Mouse (Mus musculus) frontal cortex, postnatal 25 days (tissue): Measurements from ENCODE around the gene Rcc1.
A peak's percentile ranks its signal among the peaks of the same experiment; 100 is the strongest.
"Not testable (repeated sequence)": the region's sequence is repeated elsewhere in the genome, so short reads cannot be mapped to it uniquely, and the experiment has no call there.

Experiments
- DNase-seq, 2 experiments: peaks; one replicate each; pipeline ENCODE4 v3.0.0; 2022; ENCODE audit warnings: low spot score in 2 of 2

Rcc1 gene

DNA sequence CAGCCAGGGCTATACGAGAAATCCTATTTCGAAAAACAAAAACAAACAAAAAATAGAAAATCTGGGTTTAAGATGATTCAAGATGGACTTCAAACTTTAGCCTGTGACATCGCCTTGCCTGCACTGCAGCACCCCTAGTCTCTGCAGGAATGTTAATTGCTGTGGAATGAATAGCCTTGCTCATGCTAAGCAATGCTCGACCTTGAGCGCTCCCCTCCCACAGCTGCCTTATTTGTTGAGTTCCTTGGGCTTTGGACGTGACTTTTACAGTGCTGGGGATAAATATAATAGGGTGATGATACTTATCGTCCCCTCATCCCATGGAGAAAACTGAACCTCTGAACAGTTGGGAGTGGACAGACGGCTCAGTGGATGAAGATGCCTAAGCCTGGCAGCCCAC is 37.7 kb downstream of the Rcc1 start:
- DNase-seq = no peak

DNA sequence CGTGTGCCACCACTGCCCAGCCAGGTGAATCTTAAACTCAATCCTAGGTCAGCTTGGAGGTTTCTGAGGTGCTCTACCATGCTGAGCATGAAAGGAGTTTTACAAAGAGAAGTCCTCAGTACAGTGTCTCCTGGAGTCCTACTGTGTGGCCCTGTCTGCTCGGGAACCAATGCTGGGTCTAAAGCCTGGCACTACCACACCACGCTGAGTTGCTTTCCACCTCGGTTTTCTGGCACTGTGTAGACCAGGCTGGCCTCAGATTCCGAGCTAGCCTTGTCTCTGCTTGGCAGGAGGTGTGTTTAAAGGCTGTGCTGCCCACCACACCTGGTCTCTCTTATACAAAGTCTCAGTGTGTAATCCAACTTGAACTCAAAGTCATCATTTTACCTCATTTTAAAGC is 40.8 kb downstream of the Rcc1 start:
- DNase-seq = no peak

- no peak for DNase-seq
Observed at GRCm38 (mm10) chr4:132311801-132312200, 41.6 kb downstream of the Rcc1 start.

- DNase-seq = no peak
Observed at GRCm38 (mm10) chr4:132311209-132311608, 42.2 kb downstream of the Rcc1 start.

GRCm38 (mm10) chr4:132309849-132310472 is 43.4 kb downstream of the Rcc1 start:
- peak in 1 of 2 experiments; percentile 13 for DNase-seq

GRCm38 (mm10) chr4:132309140-132309848 is 44.1 kb downstream of the Rcc1 start:
- DNase-seq = peak; percentile 20 to 23

DNA sequence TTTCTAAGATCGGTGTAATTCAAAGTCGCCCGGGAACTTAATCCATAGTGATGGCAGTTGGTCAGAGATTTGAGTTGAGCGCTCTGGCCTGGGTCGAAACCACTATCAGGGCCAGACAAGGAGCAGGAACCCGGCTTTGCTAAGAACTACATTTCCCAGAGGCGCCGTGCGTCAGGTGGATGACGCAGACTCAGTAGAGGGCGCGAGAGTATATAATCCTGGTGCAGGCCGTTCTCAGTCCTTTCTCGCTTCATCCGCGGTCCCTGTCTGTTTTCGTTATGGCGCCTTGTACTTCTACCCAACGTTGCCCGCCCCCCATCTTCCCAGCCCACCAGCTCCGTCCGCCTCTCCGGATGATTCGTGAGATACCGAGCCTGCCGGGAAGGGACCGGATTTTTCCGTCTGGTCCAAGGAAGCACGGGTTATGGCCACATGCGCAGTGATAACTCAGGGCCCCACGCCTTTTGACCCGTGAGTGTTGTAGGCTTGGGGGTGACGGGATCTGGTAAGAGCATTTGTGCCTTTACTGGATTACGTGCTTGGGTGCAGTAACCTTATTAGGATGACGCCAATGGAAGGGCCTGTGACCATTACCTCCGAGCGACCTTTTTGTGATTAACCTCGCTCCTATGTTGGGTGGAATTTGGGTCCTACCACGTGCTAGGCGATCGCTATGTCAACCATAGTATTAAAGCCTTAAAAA is 44.8 kb downstream of the Rcc1 start:
- peak; percentile 86 to 89 for DNase-seq

DNA sequence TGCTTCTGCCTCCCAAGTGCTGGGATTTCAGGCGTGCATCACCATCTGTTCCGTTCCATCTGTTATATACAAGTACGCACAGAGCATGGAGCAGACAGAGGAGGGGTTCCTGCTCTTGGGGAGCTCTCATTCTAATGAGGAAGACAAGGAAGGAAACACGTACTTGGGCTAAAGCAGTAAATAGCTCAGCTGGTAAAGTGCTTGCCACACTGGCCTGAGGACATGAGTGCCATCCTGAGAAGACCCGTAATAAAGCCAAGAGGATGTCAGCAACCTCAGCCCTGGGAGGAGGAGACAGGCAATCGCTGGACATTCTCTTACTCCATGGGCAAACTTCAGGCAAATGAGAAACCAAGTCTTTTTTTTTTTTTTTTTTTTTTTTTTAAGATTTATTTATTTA is 47.4 kb downstream of the Rcc1 start:
- DNase-seq = no peak

DNA sequence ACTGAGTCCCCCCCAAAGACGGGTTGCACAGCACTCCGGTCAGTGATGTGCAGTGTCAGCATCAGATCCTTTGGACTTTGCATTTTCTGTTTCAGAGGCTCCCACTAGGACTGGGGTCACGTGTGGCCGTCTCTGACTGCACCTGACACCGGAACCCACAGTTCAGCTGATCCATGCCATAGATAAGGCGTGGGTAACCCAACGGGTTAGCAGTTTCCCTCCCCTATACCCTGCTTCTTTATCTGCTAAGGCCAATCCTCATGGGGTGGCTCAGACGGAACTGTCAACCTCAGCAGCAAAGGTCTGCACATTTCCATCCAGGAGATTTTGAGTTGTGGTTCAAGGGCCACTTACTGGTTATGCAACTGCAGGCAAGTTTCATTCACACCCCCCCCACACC is 48.1 kb downstream of the Rcc1 start:
- no peak for DNase-seq

- not testable (repeated sequence) for DNase-seq
Observed at GRCm38 (mm10) chr4:132303484-132303883, 49.9 kb downstream of the Rcc1 start.

- DNase-seq = peak; percentile 28 to 40
Observed at GRCm38 (mm10) chr4:132302939-132303479, 50.4 kb downstream of the Rcc1 start, which contains the start of gene Rab42. Gene Rab42, minus strand, starts transcription at chr4:132303385.

DNA sequence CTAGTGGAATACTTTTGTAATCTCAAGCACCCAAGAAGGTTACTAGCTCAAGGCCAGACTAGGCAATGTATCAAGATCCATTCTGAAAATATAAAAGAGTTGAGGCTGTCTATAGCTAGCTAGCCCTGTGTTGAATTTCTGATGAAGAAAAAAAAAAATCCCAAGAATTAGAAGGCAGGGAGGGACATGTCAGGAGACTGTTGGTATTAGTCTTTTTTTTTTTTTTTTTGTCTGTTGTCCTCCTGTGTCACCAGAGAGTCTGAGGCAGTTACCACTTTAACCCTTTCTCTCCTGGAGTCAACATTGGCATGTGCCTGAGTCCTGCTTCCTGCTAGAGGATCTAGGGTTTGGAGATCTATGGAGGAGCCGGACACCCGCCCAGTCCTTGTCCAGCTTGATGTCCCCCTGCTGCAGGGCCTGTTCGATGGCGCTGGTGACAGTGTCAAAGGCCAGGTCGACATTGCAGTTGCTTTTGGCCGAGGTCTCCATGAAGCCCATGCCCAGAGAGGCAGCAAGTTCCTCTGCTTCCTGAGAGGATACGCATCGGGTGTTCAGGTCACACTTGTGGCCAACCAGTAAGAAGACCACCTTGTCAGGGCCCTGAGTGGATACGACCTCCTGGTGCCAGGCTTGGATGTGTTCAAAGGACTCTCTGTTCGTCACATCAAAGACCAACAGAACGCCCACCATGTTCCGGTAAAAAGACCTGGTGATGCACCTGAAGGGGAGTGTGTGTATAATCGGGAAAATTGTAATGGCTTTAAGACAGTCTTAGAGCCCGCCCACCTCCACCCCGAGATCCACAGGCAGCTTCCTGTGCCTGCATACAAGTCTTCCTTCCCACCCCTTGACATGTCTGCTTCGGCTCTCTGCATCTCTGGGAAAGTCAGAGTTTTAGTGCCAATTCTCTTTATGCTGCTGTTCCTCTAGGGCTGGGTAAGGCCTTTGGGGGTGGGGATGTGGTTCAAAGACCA is 51.2 kb downstream of the Rcc1 start:
- no peak for DNase-seq

DNA sequence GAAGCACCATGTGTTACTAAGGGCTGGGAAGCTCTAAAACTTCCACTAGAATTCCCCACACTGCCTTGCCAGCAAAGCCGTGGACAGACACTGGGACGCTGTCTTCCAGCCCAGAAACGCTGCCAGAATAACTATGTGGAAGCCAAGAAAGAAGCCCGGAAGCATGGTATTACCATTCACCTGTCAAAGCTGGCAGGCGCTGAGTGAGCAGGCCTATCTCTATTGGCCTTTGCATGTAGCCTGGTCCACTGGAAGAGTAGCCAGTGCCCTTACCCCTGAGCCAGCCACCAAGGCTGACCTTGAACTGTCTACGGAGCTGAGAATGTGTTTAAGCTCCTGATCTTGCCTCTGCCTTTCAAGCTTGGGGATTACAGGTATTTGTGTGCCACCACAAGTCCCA is 51.9 kb downstream of the Rcc1 start:
- DNase-seq = no peak

DNA sequence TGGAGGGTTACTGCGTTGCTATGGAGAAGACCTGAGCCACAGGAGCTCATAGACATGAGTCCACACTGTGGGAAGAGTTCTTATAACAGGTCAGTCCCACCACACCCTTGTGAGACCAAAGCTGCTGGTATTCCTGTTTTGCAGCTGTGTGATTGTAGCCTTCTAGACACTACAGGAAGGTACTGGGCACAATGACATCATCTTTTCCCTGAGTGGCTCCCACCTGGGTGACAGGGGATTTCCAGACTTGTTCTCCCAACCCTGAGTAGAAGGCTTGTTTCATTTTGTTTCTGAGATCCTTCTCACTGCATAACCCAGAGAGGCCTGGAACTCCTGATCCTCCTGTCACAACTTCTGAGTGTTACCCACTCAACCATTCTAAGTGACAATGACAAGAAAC is 53.6 kb downstream of the Rcc1 start:
- DNase-seq = no peak

DNA sequence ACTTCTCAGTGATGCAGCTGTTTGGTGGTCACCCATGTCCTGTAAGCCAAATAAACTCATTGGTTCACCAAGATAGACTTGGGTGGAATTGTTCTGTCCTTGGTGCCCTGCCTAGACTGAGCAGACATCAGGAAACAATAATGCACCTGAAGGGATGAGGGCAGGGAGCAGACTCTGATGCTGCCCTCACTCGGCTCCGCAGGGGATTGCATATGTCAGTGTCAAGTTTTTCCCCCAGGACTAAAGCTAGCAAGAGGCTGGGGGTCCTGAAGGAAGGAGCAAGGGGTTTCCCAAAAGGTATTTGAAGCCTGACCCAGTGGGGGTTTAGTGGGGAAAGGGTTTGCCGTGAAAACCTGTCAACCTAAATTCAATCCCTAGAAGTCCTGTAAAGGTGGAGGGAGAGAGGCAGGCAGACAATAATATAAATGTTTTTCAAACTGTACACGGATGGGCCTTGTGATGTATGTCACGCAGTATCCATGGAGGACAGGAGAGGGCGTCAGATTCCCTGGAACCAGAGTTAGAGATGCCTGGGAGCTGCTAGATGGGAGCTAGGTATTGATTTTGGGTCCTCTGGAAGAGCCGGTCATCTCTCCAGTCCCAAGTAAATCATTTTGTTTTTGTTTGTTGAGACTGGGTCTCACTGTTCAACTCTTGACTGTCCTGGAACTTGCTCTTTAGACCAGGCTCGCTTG is 57.6 kb downstream of the Rcc1 start:
- DNase-seq = no peak

GRCm38 (mm10) chr4:132293682-132294240 is 59.6 kb downstream of the Rcc1 start:
- no peak for DNase-seq

- no peak for DNase-seq
Observed at GRCm38 (mm10) chr4:132292988-132293387, 60.4 kb downstream of the Rcc1 start.

GRCm38 (mm10) chr4:132291624-132292335 is 61.6 kb downstream of the Rcc1 start:
- no peak for DNase-seq

GRCm38 (mm10) chr4:132291056-132291455 is 62.3 kb downstream of the Rcc1 start:
- DNase-seq = no peak

- DNase-seq = not testable (repeated sequence)
Observed at GRCm38 (mm10) chr4:132288840-132289239, 64.6 kb downstream of the Rcc1 start.
